Mouse (Mus musculus): ENCODE data around the gene Ldlrad1. TPM values are rescaled to one million over a fixed set of nuclear protein-coding genes. Genes with fewer than 3 reads are reported as not detected.

Ldlrad1 gene
- polyA plus RNA-seq, 1 experiment = not detected

DNA sequence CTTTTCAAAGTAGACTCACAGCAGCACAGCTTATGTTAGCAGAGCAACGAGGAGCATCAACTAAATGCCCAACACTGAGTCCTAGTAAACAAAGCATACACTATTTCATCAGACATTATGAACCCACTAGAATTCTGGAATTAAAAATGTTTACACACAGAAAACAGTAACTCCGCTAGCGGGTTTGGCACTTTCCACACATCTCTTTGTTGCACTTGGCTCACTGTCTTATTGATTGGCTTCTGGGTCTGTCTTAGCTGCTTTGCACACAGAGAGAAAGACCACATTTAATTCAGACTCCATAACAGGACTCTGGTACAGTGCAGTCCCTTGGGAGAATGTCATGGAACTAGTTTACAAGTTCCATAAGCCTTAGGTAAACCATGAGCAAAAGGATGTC lies 39.1 kb downstream of the Ldlrad1 start:
- peaks cover 27% of the 10 kb centered on the region for H3K79me2 ChIP-seq (ENCODE audit: control insufficient read depth, insufficient read depth)

GRCm38 (mm10) chr4:107249471-107249870 lies 40.5 kb downstream of the Ldlrad1 start:
- Histone ChIP-seq H3K4me2 (ENCODE audit: low read depth) (no peak overlapping the region), H3K36me3 (ENCODE audit: control insufficient read depth, insufficient read depth) (no peaks in the 10 kb centered on the region), H3K27me3 (ENCODE audit: control insufficient read depth, insufficient read depth, insufficient read length) (no peaks in the 10 kb centered on the region), H3K79me2 (ENCODE audit: control insufficient read depth, insufficient read depth) (peaks cover 27% of the 10 kb centered on the region), H3K4me3 (no peak overlapping the region), H3ac (ENCODE audit: control insufficient read depth, insufficient read length) (no peak overlapping the region)
- TF ChIP-seq MYOD1 (IDR thresholded peaks at IDR 0.05; ENCODE audit: control insufficient read depth in 1 of 3, insufficient read length in 2 of 3, low read depth in 2 of 3) = peak in 2 of 3 experiments; percentile 6 to 30
- no peak for TF ChIP-seq POLR2A (IDR thresholded peaks at IDR 0.05; ENCODE audit: insufficient read length, low read depth)
- TF ChIP-seq MYOG (IDR thresholded peaks at IDR 0.05; ENCODE audit: control insufficient read depth in 1 of 3, insufficient read depth in 1 of 3, insufficient read length in 2 of 3, low read depth in 2 of 3) = peak in 1 of 3 experiments; percentile 19

More for the DNA sequence above, 39.1 kb downstream of the Ldlrad1 start:
- Histone ChIP-seq H3K36me3 (ENCODE audit: control insufficient read depth, insufficient read depth) (peaks cover 5% of the 10 kb centered on the region), H3ac (ENCODE audit: control insufficient read depth, insufficient read length) (no peak overlapping the region), H3K4me2 (ENCODE audit: low read depth) (no peak overlapping the region), H3K27me3 (ENCODE audit: control insufficient read depth, insufficient read depth, insufficient read length) (no peaks in the 10 kb centered on the region), H3K4me3 (no peak overlapping the region)
- TF ChIP-seq MYOD1 (IDR thresholded peaks at IDR 0.05; ENCODE audit: control insufficient read depth in 1 of 3, insufficient read length in 2 of 3, low read depth in 2 of 3) = no peak
- TF ChIP-seq TCF12 (IDR thresholded peaks at IDR 0.05; ENCODE audit: insufficient read depth, poor library complexity, severe bottlenecking) = no peak

GRCm38 (mm10) chr4:107250494-107250893 lies 41.5 kb downstream of the Ldlrad1 start:
- TF ChIP-seq USF1 (IDR thresholded peaks at IDR 0.05; ENCODE audit: low read depth) (no peak), TCF3 (IDR thresholded peaks at IDR 0.05; ENCODE audit: insufficient read length, low read depth) (no peak), E2F4 (IDR thresholded peaks at IDR 0.05; ENCODE audit: insufficient read depth) (no peak), MAX (IDR thresholded peaks at IDR 0.05; ENCODE audit: low read depth) (no peak), POLR2AphosphoS2 (IDR thresholded peaks at IDR 0.05; ENCODE audit: insufficient read length, low read depth) (no peak), TCF12 (IDR thresholded peaks at IDR 0.05; ENCODE audit: insufficient read depth, poor library complexity, severe bottlenecking) (no peak), REST (IDR thresholded peaks at IDR 0.05; ENCODE audit: insufficient read depth, insufficient read length) (no peak), MYOG (IDR thresholded peaks at IDR 0.05; ENCODE audit: control insufficient read depth in 1 of 3, insufficient read depth in 1 of 3, insufficient read length in 2 of 3, low read depth in 2 of 3) (no peak), MYOD1 (IDR thresholded peaks at IDR 0.05; ENCODE audit: control insufficient read depth in 1 of 3, insufficient read length in 2 of 3, low read depth in 2 of 3) (no peak), CEBPB (IDR thresholded peaks at IDR 0.05; ENCODE audit: insufficient read depth, poor library complexity, severe bottlenecking) (no peak), SRF (IDR thresholded peaks at IDR 0.05; ENCODE audit: control insufficient read depth, insufficient read length, low read depth) (no peak), POLR2A (IDR thresholded peaks at IDR 0.05; ENCODE audit: insufficient read length, low read depth) (no peak)
- peaks cover 27% of the 10 kb centered on the region for H3K79me2 ChIP-seq (ENCODE audit: control insufficient read depth, insufficient read depth)
- no peak overlapping the region for H3ac ChIP-seq (ENCODE audit: control insufficient read depth, insufficient read length)
- no peaks in the 10 kb centered on the region for H3K36me3 ChIP-seq (ENCODE audit: control insufficient read depth, insufficient read depth)
- no peak overlapping the region for H3K4me3 ChIP-seq
- H3K27me3 ChIP-seq (ENCODE audit: control insufficient read depth, insufficient read depth, insufficient read length) = no peaks in the 10 kb centered on the region
- H3K4me2 ChIP-seq (ENCODE audit: low read depth) = no peak overlapping the region

DNA sequence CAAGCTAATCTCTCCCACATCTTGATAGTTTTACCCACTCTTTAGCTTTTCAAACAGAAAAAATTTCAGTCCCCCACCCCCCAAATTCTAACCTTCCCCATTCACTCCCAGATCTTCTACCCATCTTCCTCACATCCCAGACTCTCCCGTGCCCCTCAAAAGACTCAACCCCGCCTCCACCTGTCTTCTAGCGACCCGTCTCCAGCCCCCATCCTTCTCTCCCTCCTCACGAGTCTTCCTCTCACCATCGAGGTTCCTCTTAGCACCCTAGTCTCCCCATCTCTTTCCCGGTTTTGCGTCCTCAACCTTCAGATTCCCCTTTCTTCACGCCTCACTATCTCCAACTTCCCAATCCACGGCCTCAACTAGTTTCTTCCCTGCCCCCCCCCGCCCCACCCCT lies 43.5 kb downstream of the Ldlrad1 start:
- no peak for TF ChIP-seq MAX (IDR thresholded peaks at IDR 0.05; ENCODE audit: low read depth)
- TF ChIP-seq CEBPB (IDR thresholded peaks at IDR 0.05; ENCODE audit: insufficient read depth, poor library complexity, severe bottlenecking) = no peak
- TF ChIP-seq E2F4 (IDR thresholded peaks at IDR 0.05; ENCODE audit: insufficient read depth) = no peak
- TF ChIP-seq TCF12 (IDR thresholded peaks at IDR 0.05; ENCODE audit: insufficient read depth, poor library complexity, severe bottlenecking) = no peak
- TF ChIP-seq POLR2AphosphoS2 (IDR thresholded peaks at IDR 0.05; ENCODE audit: insufficient read length, low read depth) = no peak
- peak overlapping the region; percentile 74 for H3K4me3 ChIP-seq

GRCm38 (mm10) chr4:107253125-107254091 lies 44.4 kb downstream of the Ldlrad1 start, which contains the start of the genes Lrrc42 and Hspb11:
Gene Lrrc42 (minus strand): TSS chr4:107253532.
Gene Hspb11 (plus strand): TSS chr4:107253593.
- no peak for TF ChIP-seq MYOD1 (IDR thresholded peaks at IDR 0.05; ENCODE audit: control insufficient read depth in 1 of 3, insufficient read length in 2 of 3, low read depth in 2 of 3)
- TF ChIP-seq MAX (IDR thresholded peaks at IDR 0.05; ENCODE audit: low read depth) = no peak
- no peak for TF ChIP-seq TCF12 (IDR thresholded peaks at IDR 0.05; ENCODE audit: insufficient read depth, poor library complexity, severe bottlenecking)
- no peak for TF ChIP-seq REST (IDR thresholded peaks at IDR 0.05; ENCODE audit: insufficient read depth, insufficient read length)
- TF ChIP-seq USF1 (IDR thresholded peaks at IDR 0.05; ENCODE audit: low read depth) = no peak
- TF ChIP-seq TCF3 (IDR thresholded peaks at IDR 0.05; ENCODE audit: insufficient read length, low read depth) = no peak
- no peak for TF ChIP-seq E2F4 (IDR thresholded peaks at IDR 0.05; ENCODE audit: insufficient read depth)
- peak; percentile 87 for TF ChIP-seq POLR2A (IDR thresholded peaks at IDR 0.05; ENCODE audit: insufficient read length, low read depth)
- TF ChIP-seq MYOG (IDR thresholded peaks at IDR 0.05; ENCODE audit: control insufficient read depth in 1 of 3, insufficient read depth in 1 of 3, insufficient read length in 2 of 3, low read depth in 2 of 3) = peak in 1 of 3 experiments; percentile 14
- no peak for TF ChIP-seq SRF (IDR thresholded peaks at IDR 0.05; ENCODE audit: control insufficient read depth, insufficient read length, low read depth)
- peak; percentile 85 for TF ChIP-seq POLR2AphosphoS2 (IDR thresholded peaks at IDR 0.05; ENCODE audit: insufficient read length, low read depth)
- TF ChIP-seq CEBPB (IDR thresholded peaks at IDR 0.05; ENCODE audit: insufficient read depth, poor library complexity, severe bottlenecking) = no peak

More for the DNA sequence above, 43.5 kb downstream of the Ldlrad1 start:
- H3K4me2 ChIP-seq (ENCODE audit: low read depth) = peak overlapping the region; percentile 90
- peak overlapping the region; percentile 47 for H3ac ChIP-seq (ENCODE audit: control insufficient read depth, insufficient read length)
- H3K36me3 ChIP-seq (ENCODE audit: control insufficient read depth, insufficient read depth) = no peaks in the 10 kb centered on the region
- H3K79me2 ChIP-seq (ENCODE audit: control insufficient read depth, insufficient read depth) = peaks cover 27% of the 10 kb centered on the region
- H3K27me3 ChIP-seq (ENCODE audit: control insufficient read depth, insufficient read depth, insufficient read length) = no peaks in the 10 kb centered on the region

More at GRCm38 (mm10) chr4:107253125-107254091, 44.4 kb downstream of the Ldlrad1 start, which contains the start of the genes Lrrc42 and Hspb11:
- H3K79me2 ChIP-seq (ENCODE audit: control insufficient read depth, insufficient read depth) = peaks cover 27% of the 10 kb centered on the region
- H3K36me3 ChIP-seq (ENCODE audit: control insufficient read depth, insufficient read depth) = no peaks in the 10 kb centered on the region
- H3K4me3 ChIP-seq = peak within 1 kb of the TSS; percentile 74
- H3ac ChIP-seq (ENCODE audit: control insufficient read depth, insufficient read length) = peak within 1 kb of the TSS; percentile 47
- H3K4me2 ChIP-seq (ENCODE audit: low read depth) = peak within 1 kb of the TSS; percentile 90
- no peaks in the 10 kb centered on the region for H3K27me3 ChIP-seq (ENCODE audit: control insufficient read depth, insufficient read depth, insufficient read length)

All from myocyte (in vitro differentiated cells).